Mouse (Mus musculus): ENCODE results near the gene Nfib. TPM values are rescaled to one million over a fixed set of nuclear protein-coding genes. Genes with fewer than 3 reads are reported as not detected.

The Nfib gene
- polyA plus RNA-seq, 1 experiment, result 48.1 TPM

- H3K4me3 ChIP-seq (replicated peaks; ENCODE audit: extremely low read depth, low read depth, low read length), result no peak overlapping the region
- TF ChIP-seq POLR2A (IDR thresholded peaks at IDR 0.05; ENCODE audit: borderline replicate concordance, extremely low read depth, low read depth, low read length) (no peak), CTCF (IDR thresholded peaks at IDR 0.05; ENCODE audit: insufficient read depth, low read length) (no peak)
- H3K4me1 ChIP-seq (ENCODE audit: control insufficient read depth, insufficient read depth, low read length), result peaks cover 6% of the 10 kb centered on the region; the same call in 1 of the 2 replicates
- 86% methylated on average over 8 of the region's 8 CpGs for WGBS
- no peak for DNase-seq
Observed at GRCm38 (mm10) chr4:82514921-82515320, 190.6 kb downstream of the Nfib start.

DNA sequence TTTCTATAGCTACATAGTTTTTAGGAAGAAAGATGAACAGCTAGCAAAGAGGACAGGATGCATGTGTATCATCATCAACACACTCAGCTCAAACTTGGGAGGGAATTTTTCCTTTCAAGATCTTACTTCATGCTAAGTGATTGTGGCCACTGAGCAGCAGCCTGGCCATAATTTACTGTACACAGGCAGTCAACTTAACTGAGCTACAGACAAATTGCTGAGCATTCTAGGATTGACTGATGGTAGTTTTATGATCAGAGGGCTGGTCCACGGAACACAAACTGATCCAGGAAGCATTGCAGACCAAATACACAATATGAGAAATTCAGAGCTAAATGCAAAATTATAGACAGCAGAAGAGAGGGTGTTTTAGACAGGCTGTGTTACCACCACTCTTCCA is 191.2 kb downstream of the Nfib start:
- 70% methylated on average over 1 of the region's 1 CpGs for WGBS
- Histone ChIP-seq H3K4me1 (ENCODE audit: control insufficient read depth, insufficient read depth, low read length) (peaks cover 6% of the 10 kb centered on the region; the same call in 1 of the 2 replicates), H3K4me3 (replicated peaks; ENCODE audit: extremely low read depth, low read depth, low read length) (no peak overlapping the region)
- DNase-seq, result no peak
- TF ChIP-seq POLR2A (IDR thresholded peaks at IDR 0.05; ENCODE audit: borderline replicate concordance, extremely low read depth, low read depth, low read length) (no peak), CTCF (IDR thresholded peaks at IDR 0.05; ENCODE audit: insufficient read depth, low read length) (no peak)

DNA sequence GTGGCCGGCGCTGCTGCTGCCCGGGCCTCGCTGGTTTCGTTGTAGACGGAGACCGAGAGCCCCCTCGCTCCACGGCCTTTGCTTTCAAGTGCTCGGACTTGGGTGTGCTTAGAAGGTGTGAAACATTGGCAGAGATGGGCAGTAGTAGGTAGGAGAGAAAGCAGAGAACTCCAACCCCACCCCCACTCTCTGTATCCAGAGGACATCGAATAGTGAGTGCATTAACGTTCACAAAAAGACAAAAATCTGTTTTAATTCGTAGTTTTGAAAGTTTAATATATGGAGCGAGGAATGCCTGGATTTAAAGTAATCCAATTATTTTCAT is 192.2 kb downstream of the Nfib start:
- no peak for TF ChIP-seq POLR2A (IDR thresholded peaks at IDR 0.05; ENCODE audit: borderline replicate concordance, extremely low read depth, low read depth, low read length)
- TF ChIP-seq CTCF (IDR thresholded peaks at IDR 0.05; ENCODE audit: insufficient read depth, low read length), result no peak
- Histone ChIP-seq H3K4me3 (replicated peaks; ENCODE audit: extremely low read depth, low read depth, low read length) (peak overlapping the region; percentile 65), H3K4me1 (ENCODE audit: control insufficient read depth, insufficient read depth, low read length) (peaks cover 8% of the 10 kb centered on the region; the same call in 1 of the 2 replicates)
- 2% methylated on average over 14 of the region's 14 CpGs for WGBS
- DNase-seq, result no peak

DNA sequence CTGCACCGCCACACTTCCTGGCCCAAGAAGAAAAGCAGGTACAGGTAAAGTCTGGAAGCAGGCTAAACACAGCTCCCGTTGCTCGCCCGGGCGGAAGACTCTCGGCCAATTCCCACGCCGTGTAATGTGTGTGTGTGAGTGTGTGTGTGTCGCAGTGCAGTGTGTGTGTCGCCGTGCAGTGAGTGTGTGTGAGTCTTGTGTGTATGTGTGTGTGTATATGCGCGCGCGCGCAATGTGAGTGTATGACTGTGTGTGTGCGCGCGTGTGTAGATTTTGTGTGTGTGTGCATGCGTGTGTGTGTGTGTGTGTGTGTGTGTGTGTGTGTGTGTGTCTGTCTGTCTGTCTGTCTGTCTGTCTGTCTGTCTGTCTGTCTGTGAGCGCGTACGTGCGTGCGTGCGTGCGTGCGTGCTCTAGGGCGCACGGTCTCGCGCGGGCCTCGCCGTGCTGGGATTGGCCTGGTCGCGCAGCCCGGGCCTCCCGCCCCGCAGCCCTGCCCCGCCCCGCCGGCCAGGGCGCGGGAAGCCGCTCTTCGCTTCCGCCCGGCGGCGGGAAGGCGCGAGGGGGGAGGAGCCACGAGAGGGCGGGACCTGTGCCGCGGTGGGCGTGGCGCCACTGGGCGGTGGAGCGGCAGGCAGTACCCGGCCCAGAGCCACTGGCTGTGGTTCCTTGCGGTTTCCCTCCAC is 192.7 kb downstream of the Nfib start:
- TF ChIP-seq POLR2A (IDR thresholded peaks at IDR 0.05; ENCODE audit: borderline replicate concordance, extremely low read depth, low read depth, low read length), result peak; percentile 74; the same call in 1 of the 2 replicates
- no peak for TF ChIP-seq CTCF (IDR thresholded peaks at IDR 0.05; ENCODE audit: insufficient read depth, low read length)
- Histone ChIP-seq H3K4me3 (replicated peaks; ENCODE audit: extremely low read depth, low read depth, low read length) (peak overlapping the region; percentile 77), H3K4me1 (ENCODE audit: control insufficient read depth, insufficient read depth, low read length) (peaks cover 10% of the 10 kb centered on the region; the same call in 1 of the 2 replicates)
- peak; percentile 98 for DNase-seq
- under 1% methylated on average over 62 of the region's 63 CpGs for WGBS

- TF ChIP-seq CTCF (IDR thresholded peaks at IDR 0.05; ENCODE audit: insufficient read depth, low read length) (no peak), POLR2A (IDR thresholded peaks at IDR 0.05; ENCODE audit: borderline replicate concordance, extremely low read depth, low read depth, low read length) (no peak)
- Histone ChIP-seq H3K4me1 (ENCODE audit: control insufficient read depth, insufficient read depth, low read length) (peaks cover 10% of the 10 kb centered on the region; the same call in 1 of the 2 replicates), H3K4me3 (replicated peaks; ENCODE audit: extremely low read depth, low read depth, low read length) (peak overlapping the region; percentile 49)
- WGBS, result 2% methylated on average over 13 of the region's 13 CpGs
- no peak for DNase-seq
Observed at GRCm38 (mm10) chr4:82512335-82512734, 193.2 kb downstream of the Nfib start.

GRCm38 (mm10) chr4:82511524-82511923 is 194.0 kb downstream of the Nfib start:
- Histone ChIP-seq H3K4me3 (replicated peaks; ENCODE audit: extremely low read depth, low read depth, low read length) (peak overlapping the region; percentile 40), H3K4me1 (ENCODE audit: control insufficient read depth, insufficient read depth, low read length) (peaks cover 10% of the 10 kb centered on the region; the same call in 1 of the 2 replicates)
- WGBS, result under 1% methylated on average over 8 of the region's 8 CpGs
- DNase-seq, result peak; percentile 61
- TF ChIP-seq CTCF (IDR thresholded peaks at IDR 0.05; ENCODE audit: insufficient read depth, low read length), result no peak
- no peak for TF ChIP-seq POLR2A (IDR thresholded peaks at IDR 0.05; ENCODE audit: borderline replicate concordance, extremely low read depth, low read depth, low read length)

DNA sequence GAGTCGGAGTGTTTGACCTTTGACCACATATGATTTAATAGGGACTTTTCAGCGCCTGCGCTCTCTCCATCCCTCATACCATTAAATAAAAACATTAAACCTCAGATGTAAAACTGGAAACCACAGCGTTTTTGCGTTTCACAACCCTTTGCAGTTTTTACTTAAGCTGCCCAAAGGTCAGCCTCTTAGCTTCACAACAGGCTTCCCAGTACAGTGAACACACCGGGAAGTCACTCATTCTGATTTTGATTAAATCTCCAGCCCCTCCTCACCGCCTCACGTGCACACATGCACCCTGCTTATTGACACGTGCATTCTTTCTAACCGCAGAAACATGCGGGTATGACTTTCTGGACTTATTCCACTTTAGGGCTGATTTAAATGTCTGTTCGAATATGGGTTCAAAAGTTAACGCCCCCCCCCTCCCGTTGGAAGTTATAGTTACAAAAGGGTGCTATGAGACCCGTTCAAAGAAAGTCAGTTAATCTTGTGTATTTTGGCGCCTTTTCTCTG is 194.5 kb downstream of the Nfib start:
- DNase-seq, result no peak
- 9% methylated on average over 16 of the region's 16 CpGs for WGBS
- TF ChIP-seq CTCF (IDR thresholded peaks at IDR 0.05; ENCODE audit: insufficient read depth, low read length) (no peak), POLR2A (IDR thresholded peaks at IDR 0.05; ENCODE audit: borderline replicate concordance, extremely low read depth, low read depth, low read length) (no peak)

DNA sequence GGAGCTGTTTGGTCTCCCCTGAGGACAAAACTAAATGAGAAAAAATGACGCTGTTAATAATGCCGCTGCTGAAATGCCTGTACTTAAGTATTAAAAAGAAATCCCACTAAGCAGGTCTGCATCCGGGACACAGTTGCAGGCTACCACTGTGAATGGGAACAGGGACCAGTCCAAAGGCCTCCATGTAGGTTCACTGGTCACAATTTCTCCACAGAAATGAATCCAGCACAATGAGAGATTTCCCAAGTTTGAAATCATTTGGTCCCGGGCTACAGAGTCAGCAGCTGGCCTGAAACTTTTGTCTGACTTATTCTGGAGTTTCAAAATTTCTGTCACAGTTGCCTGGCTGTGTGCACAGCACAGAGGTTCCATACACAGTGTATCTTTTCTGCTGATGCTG is 195.8 kb downstream of the Nfib start:
- H3K4me1 ChIP-seq (ENCODE audit: control insufficient read depth, insufficient read depth, low read length), result peaks cover 10% of the 10 kb centered on the region; the same call in 1 of the 2 replicates
- no peak for DNase-seq
- TF ChIP-seq POLR2A (IDR thresholded peaks at IDR 0.05; ENCODE audit: borderline replicate concordance, extremely low read depth, low read depth, low read length), result no peak
- no peak for TF ChIP-seq CTCF (IDR thresholded peaks at IDR 0.05; ENCODE audit: insufficient read depth, low read length)
- H3K4me3 ChIP-seq (replicated peaks; ENCODE audit: extremely low read depth, low read depth, low read length), result no peak overlapping the region
- WGBS, result 32% methylated on average over 4 of the region's 4 CpGs

More for the DNA sequence above, 194.5 kb downstream of the Nfib start:
- H3K4me3 ChIP-seq (replicated peaks; ENCODE audit: extremely low read depth, low read depth, low read length), result peak overlapping the region; percentile 40
- peaks cover 10% of the 10 kb centered on the region; the same call in 1 of the 2 replicates for H3K4me1 ChIP-seq (ENCODE audit: control insufficient read depth, insufficient read depth, low read length)

GRCm38 (mm10) chr4:82509166-82509767 is 196.3 kb downstream of the Nfib start:
- peaks cover 10% of the 10 kb centered on the region; the same call in 1 of the 2 replicates for H3K4me1 ChIP-seq (ENCODE audit: control insufficient read depth, insufficient read depth, low read length)
- H3K4me3 ChIP-seq (replicated peaks; ENCODE audit: extremely low read depth, low read depth, low read length), result no peak overlapping the region
- no peak for DNase-seq
- TF ChIP-seq POLR2A (IDR thresholded peaks at IDR 0.05; ENCODE audit: borderline replicate concordance, extremely low read depth, low read depth, low read length) (no peak), CTCF (IDR thresholded peaks at IDR 0.05; ENCODE audit: insufficient read depth, low read length) (no peak)
- WGBS, result 49% methylated on average over 2 of the region's 2 CpGs

Data from lung, adult 2 months (tissue).